Mouse (Mus musculus): ENCODE data around the gene Dnah2. TPM values are rescaled to one million over a fixed set of nuclear protein-coding genes. Genes with fewer than 3 reads are reported as not detected.

Dnah2 gene
- polyA plus RNA-seq, 1 experiment from 2014 or later = 3.1 TPM

DNA sequence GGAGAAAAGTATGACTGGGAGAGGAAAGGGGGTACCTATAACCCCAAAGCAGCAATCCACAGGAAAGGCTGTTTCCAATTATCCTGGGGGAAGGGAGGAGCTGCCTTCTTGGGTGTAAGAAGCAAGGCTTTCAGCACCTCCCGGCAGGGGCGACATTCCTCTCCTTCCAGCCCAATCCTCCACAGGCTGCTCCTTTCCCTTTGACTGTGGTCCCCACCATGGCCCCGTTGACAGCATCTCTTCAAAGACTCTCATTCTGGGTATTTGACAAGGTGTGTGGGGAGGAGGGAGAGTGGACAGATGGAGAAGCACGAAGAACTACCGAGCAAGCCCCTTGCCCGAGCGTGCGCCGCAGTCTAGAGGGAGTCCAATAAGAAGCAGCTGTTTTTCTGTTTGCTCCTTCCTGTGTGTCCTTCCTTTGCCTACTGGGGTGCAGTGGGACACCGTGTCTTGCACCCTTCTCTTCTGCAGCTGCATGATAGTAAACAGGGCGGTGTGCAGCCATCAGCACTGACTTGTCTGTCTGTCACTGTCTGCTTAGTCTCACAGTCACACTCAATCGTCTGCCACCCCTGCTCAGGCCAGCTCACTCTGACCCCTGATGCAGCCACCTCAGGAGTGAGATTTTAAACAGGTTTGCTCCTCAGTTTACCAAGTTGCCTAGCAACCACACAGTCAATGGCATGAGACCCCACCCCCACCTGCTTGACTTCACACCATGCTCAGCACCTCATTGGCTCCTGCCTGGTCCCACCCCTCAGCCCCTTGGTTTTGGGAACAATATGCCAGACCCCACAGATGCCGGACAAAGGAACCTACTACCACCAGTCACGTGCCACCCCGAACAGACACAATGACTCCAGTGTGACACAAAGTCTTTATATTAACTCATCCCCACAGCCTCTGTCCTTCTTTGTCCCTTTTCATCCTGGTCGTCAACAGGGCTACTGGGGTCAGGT is 12.3 kb upstream of the Dnah2 start:
- Histone ChIP-seq H3K27me3 (replicated peaks) (no peaks in the 10 kb centered on the region), H3K4me1 (peaks cover 55% of the 10 kb centered on the region)
- ATAC-seq (ENCODE audit: low FRiP score) = 0 out of 2 replicates have a peak, but pooled peaks have one; percentile 34

DNA sequence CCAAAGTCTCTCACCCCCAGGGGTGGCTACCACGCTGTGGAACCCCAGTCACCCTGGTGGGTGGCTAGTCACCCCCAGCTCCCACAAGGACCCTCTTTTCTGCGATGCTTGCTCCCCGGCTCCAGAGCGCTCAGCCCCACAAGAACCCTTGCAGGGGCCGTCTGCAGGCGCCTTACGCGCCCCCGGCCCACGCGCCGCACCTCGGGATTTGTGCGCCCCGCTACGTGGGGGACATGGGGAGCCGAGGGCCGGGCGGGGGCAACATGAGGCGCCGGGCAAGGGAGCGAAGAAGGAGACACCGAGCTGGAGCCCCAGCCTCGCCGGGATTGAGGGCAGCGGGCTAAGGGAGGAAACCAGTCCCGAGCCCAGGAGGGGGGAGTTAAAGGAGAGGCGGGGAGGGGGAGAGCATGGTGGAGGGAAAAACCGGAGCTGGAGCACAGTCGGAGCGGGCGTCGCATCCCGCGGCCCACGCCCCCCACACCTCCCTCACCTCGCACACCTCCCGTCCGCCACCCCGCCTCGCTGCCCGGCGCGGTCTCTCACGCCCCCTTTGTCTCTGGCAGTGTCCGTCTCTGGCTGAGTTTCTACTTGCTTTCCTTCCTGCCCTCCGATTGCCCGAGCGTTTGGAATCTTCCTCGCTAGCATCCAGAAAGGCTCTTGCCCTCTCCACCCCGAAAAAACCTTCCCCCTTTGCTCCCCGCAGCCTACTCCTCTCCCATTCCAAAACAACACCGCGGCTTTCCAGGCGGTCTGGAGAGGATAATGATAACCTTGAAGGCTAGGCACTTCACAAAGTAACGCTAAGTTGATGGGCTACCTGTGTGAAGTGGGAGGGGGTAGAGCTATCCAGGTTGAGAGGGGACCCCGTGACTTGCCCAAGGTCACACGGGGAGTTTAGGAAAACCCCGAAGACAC is 11.2 kb upstream of the Dnah2 start, which contains the start of gene Efnb3:
Efnb3 (minus strand) TSS at position 355 of the 915 bp plus-strand sequence.
- peak; percentile 75 for ATAC-seq (ENCODE audit: low FRiP score)

More for the DNA sequence above, 12.3 kb upstream of the Dnah2 start:
- H3K4me2 ChIP-seq = peak overlapping the region; percentile 75
- H3K36me3 ChIP-seq = peaks cover 20% of the 10 kb centered on the region
- peak overlapping the region; percentile 84; the same call in 1 of the 2 replicates for H3K27ac ChIP-seq (replicated peaks)
- peak overlapping the region; percentile 69 for H3K4me3 ChIP-seq (replicated peaks)
- no peaks in the 10 kb centered on the region for H3K9me3 ChIP-seq (replicated peaks)
- H3K9ac ChIP-seq (replicated peaks) = peak overlapping the region; percentile 93
- 15% methylated on average over 16 of the region's 16 CpGs for WGBS

DNA sequence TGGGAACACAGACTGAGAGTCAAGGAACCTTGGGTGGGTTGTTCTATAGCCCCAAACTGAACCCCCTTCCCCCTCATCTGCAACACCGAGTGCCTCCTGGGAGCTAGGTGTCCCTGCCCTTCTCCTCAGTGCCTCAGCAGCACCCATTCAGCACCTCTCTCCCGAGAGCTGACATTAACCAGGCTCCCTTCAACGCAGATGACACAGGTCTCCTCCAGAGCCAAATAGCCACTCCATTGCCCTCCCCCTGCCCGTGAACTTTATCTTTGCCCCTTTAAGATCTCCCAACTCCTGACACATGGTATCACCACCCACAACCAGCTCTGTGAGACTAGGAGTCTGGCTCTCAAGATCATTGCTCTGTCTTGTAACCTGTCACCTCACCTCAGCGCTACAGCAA is 10.3 kb upstream of the Dnah2 start:
- Histone ChIP-seq H3K36me3 (peaks cover 18% of the 10 kb centered on the region), H3K4me3 (replicated peaks) (peak overlapping the region; percentile 69), H3K27me3 (replicated peaks) (no peaks in the 10 kb centered on the region), H3K27ac (replicated peaks) (peak overlapping the region; percentile 84), H3K9me3 (replicated peaks) (no peaks in the 10 kb centered on the region), H3K4me2 (peak overlapping the region; percentile 75), H3K4me1 (peaks cover 66% of the 10 kb centered on the region), H3K9ac (replicated peaks) (peak overlapping the region; percentile 93)
- 16% methylated on average over 5 of the region's 5 CpGs for WGBS
- ATAC-seq (ENCODE audit: low FRiP score) = no peak

More for the DNA sequence above, 11.2 kb upstream of the Dnah2 start, which contains the start of gene Efnb3:
- Histone ChIP-seq H3K4me3 (replicated peaks) (peak within 1 kb of the TSS; percentile 69), H3K36me3 (peaks cover 18% of the 10 kb centered on the region), H3K4me2 (peak within 1 kb of the TSS; percentile 75), H3K27me3 (replicated peaks) (no peaks in the 10 kb centered on the region), H3K4me1 (peaks cover 57% of the 10 kb centered on the region), H3K9ac (replicated peaks) (peak within 1 kb of the TSS; percentile 93), H3K9me3 (replicated peaks) (no peaks in the 10 kb centered on the region), H3K27ac (replicated peaks) (peak within 1 kb of the TSS; percentile 84)
- 2% methylated on average over 46 of the region's 59 CpGs for WGBS

DNA sequence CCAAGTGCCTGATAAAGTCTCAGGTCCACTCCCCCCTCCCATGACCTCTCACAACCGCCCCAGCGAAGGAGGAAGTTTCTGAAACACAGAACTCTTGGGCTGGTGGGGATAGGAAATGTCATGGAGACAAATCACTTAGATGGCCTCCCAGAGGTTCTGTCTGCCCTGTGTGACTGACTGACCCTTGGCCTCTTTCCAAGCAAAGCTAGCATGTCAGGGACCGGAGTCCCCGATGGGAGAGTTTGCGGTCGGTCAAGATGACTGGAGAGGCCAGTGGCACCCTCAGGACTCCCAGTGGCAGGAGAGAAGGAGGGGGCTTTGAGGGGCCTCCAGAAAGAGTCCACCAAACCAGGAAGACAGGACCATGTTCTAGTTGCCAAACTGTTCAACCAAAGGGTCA is 9.8 kb upstream of the Dnah2 start:
- Histone ChIP-seq H3K27ac (replicated peaks) (peak overlapping the region; percentile 84; the same call in 1 of the 2 replicates), H3K4me2 (peak overlapping the region; percentile 75), H3K4me3 (replicated peaks) (peak overlapping the region; percentile 69), H3K9me3 (replicated peaks) (no peaks in the 10 kb centered on the region), H3K4me1 (peaks cover 69% of the 10 kb centered on the region), H3K9ac (replicated peaks) (peak overlapping the region; percentile 93), H3K36me3 (peaks cover 18% of the 10 kb centered on the region), H3K27me3 (replicated peaks) (no peaks in the 10 kb centered on the region)
- ATAC-seq (ENCODE audit: low FRiP score) = no peak
- WGBS = 33% methylated on average over 6 of the region's 6 CpGs

DNA sequence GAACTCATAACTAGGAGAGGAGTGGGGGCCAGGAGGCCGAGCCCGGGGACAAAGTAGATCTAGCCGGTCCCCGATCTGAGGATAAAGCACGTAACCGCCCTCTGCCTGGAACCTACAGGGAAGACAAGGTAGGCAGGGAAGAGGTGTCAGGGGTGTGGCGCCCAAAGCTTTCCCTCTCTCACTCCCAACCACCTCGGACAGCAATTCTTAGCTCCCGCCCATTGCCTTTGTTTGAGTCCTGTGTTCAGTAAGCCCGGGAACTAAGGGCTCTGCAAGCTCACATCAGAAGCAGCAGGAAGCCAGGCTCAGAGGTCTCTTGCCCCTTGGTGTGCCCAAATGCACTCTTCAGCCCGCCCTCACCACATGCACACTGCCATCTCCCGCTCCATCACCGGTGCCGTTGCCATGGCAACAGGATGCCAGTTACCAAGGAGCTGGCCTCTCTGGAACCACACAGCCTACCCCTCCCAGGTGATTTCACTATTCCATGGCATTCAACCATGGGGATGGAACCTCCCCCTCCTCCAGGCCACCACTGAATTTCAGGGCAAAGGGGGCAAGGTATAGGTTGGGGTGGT is 8.6 kb upstream of the Dnah2 start:
- WGBS = 18% methylated on average over 14 of the region's 14 CpGs
- Histone ChIP-seq H3K36me3 (peaks cover 10% of the 10 kb centered on the region), H3K4me1 (peaks cover 82% of the 10 kb centered on the region), H3K4me3 (replicated peaks) (peak overlapping the region; percentile 69), H3K27ac (replicated peaks) (peak overlapping the region; percentile 64), H3K27me3 (replicated peaks) (no peaks in the 10 kb centered on the region), H3K9ac (replicated peaks) (peak overlapping the region; percentile 54), H3K4me2 (peak overlapping the region; percentile 75), H3K9me3 (replicated peaks) (no peaks in the 10 kb centered on the region)
- ATAC-seq (ENCODE audit: low FRiP score) = peak; percentile 21; the same call in 1 of the 2 replicates

DNA sequence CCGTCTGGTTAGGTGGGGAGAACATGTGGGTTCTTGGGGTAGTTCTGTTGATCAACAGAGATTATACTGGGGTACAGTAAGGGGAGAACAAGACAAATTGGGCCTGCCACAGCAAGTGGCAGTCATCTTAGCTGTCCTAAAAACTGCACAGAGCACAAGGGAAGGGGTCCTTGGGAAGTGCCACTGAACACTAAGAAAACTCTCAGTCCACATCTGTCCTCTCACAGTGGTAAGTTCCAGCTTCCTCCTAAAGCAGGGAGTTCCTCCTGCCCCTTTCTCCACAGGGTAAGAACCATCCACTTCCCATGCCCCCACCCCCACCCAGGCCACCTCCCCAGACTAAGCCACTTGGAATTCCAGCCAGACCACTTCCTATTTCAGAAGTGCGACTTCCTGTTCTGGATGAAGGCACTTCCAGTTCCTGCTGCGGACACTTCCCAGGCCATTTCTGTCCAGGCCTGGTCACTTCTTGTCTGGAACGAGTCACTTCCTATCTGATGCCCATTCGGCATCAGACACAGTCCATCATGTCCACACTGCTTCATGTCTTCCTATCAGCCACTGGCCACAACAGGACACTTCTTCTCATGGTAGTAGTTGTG is 5.7 kb upstream of the Dnah2 start:
- Histone ChIP-seq H3K27me3 (replicated peaks) (no peaks in the 10 kb centered on the region), H3K9me3 (replicated peaks) (no peaks in the 10 kb centered on the region), H3K4me3 (replicated peaks) (no peak overlapping the region), H3K36me3 (peaks cover 2% of the 10 kb centered on the region), H3K9ac (replicated peaks) (no peak overlapping the region), H3K27ac (replicated peaks) (peak overlapping the region; percentile 33), H3K4me1 (peaks cover 73% of the 10 kb centered on the region), H3K4me2 (no peak overlapping the region)
- WGBS = 87% methylated on average over 5 of the region's 5 CpGs
- ATAC-seq (ENCODE audit: low FRiP score) = no peak

DNA sequence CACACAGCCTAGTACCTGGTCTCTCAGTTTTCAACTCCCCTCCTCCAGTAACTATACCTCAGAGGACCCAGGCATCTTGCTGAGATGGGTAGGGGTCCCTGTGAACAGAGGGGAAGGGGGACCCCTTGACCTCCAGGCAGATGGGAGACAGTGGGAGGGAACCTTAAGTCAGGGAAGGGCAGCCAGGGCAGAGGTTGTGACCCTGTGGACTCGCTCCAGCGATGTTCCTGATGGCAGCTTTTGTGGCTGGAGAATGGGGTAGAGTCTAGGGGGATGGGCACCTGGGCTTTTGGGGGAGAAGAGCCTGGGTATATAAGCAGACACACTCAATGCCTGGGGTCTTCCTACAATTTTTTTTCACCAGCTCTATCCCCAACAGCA is 4.4 kb upstream of the Dnah2 start:
- peak overlapping the region; percentile 85 for H3K27ac ChIP-seq (replicated peaks)
- H3K4me3 ChIP-seq (replicated peaks) = peak overlapping the region; percentile 16; the same call in 1 of the 2 replicates
- peaks cover 73% of the 10 kb centered on the region for H3K4me1 ChIP-seq
- no peak; the same call in 1 of the 2 replicates for ATAC-seq (ENCODE audit: low FRiP score)
- peak overlapping the region; percentile 49 for H3K4me2 ChIP-seq
- no peaks in the 10 kb centered on the region for H3K9me3 ChIP-seq (replicated peaks)
- H3K9ac ChIP-seq (replicated peaks) = peak overlapping the region; percentile 23; the same call in 1 of the 2 replicates
- WGBS = 0% methylated on average over 2 of the region's 2 CpGs
- peaks cover 2% of the 10 kb centered on the region for H3K36me3 ChIP-seq
- no peaks in the 10 kb centered on the region for H3K27me3 ChIP-seq (replicated peaks)

DNA sequence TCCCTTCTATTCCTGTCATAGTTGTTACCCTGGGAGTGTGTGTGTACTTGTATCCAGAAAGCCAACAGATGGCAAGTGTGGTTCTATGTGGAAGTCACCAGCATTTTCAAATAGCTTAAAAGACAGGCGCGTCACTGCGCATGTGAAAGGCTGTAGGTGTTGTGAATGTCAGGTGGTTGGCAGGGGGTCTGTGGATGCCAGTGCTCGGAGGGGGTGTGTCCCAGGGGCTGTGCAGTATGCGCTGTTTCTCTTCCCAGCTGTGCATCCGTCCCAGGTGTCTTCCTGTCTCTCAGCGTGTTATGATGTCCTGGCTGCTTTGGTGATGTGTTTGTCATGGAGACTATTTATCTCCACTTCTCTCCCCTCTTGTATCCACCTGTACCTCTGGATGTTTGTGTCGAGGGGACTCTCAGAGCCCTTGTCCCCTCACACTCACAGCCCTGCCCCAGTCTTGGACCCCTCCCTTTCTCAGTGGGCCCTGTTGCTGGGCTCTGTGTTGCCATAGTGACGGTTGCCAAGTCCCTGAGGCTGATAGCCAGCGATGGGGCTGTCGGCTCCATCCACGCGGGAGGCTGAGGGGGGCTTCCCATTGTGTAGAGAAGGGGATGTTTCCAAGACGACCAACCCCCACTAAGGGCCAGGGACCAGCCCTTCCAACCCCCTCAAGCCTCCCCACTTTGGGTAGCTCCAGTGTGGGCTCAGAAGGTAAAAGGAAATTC is 3.9 kb upstream of the Dnah2 start:
- Histone ChIP-seq H3K36me3 (peaks cover 2% of the 10 kb centered on the region), H3K4me1 (peaks cover 73% of the 10 kb centered on the region), H3K9ac (replicated peaks) (peak overlapping the region; percentile 23; the same call in 1 of the 2 replicates), H3K27ac (replicated peaks) (peak overlapping the region; percentile 85), H3K9me3 (replicated peaks) (no peaks in the 10 kb centered on the region), H3K4me2 (peak overlapping the region; percentile 49), H3K4me3 (replicated peaks) (peak overlapping the region; percentile 16; the same call in 1 of the 2 replicates), H3K27me3 (replicated peaks) (no peaks in the 10 kb centered on the region)
- peak; percentile 73 for ATAC-seq (ENCODE audit: low FRiP score)
- WGBS = 11% methylated on average over 14 of the region's 14 CpGs

DNA sequence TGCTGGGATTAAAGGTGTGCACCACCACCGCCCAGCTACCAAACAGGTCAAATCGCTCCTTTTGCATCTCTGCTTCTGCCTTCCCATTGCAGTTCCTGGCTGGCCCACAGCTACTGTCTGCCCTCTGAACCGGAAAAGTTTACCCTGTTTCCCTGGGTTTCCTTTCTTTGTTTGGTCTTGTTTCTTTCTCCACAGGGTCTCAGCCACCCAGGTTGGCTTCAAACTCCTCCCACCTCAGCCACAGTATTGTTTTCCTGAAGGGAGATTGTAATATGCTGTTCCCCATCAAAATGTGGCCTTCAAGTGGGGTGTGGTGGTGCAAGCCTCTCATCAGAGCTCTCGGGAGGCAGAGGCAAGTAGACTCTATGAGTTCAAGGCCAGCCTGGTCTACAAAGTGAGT is 2.4 kb upstream of the Dnah2 start:
- H3K4me1 ChIP-seq = peaks cover 73% of the 10 kb centered on the region
- 59% methylated on average over 4 of the region's 4 CpGs for WGBS

DNA sequence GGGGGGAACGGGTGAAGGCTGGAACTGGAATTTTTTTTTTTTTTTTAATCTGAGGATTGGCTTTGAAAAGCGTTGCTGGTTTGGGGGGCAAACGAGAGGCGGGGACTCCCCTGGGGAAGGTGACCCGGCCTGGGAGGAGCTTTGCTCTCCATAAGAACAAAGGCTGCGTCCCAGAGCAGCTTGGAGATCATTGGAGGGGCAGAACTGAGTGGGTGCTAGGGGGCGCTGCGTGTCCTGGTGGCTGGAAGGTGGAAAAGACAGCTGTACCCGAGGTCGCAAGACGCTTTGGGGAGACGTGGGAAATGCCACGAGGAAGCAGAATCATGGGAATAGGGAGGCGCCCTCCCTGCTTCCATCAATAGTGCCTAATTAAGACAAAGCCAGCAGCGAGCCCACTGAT is 1.8 kb downstream of the Dnah2 start:
- Histone ChIP-seq H3K27me3 (replicated peaks) (no peaks in the 10 kb centered on the region), H3K4me2 (peak overlapping the region; percentile 80), H3K9me3 (replicated peaks) (no peaks in the 10 kb centered on the region), H3K36me3 (no peaks in the 10 kb centered on the region), H3K4me1 (peaks cover 66% of the 10 kb centered on the region), H3K9ac (replicated peaks) (peak overlapping the region; percentile 61), H3K27ac (replicated peaks) (peak overlapping the region; percentile 93), H3K4me3 (replicated peaks) (peak overlapping the region; percentile 46)
- ATAC-seq (ENCODE audit: low FRiP score) = peak; percentile 25
- WGBS = 2% methylated on average over 15 of the region's 15 CpGs

More for the DNA sequence above, 2.4 kb upstream of the Dnah2 start:
- Histone ChIP-seq H3K9me3 (replicated peaks) (no peaks in the 10 kb centered on the region), H3K9ac (replicated peaks) (no peak overlapping the region), H3K36me3 (peaks cover 2% of the 10 kb centered on the region), H3K4me3 (replicated peaks) (no peak overlapping the region), H3K27ac (replicated peaks) (no peak overlapping the region), H3K27me3 (replicated peaks) (no peaks in the 10 kb centered on the region), H3K4me2 (no peak overlapping the region)
- no peak for ATAC-seq (ENCODE audit: low FRiP score)

All from neural tube, embryonic 15.5 days (tissue).